Mouse (Mus musculus): ENCODE measurements around the gene Dpep3. TPM values are rescaled to one million over a fixed set of nuclear protein-coding genes. Genes with fewer than 3 reads are reported as not detected.

The Dpep3 gene
- polyA plus RNA-seq, 1 experiment from 2014 or later, result not detected

DNA sequence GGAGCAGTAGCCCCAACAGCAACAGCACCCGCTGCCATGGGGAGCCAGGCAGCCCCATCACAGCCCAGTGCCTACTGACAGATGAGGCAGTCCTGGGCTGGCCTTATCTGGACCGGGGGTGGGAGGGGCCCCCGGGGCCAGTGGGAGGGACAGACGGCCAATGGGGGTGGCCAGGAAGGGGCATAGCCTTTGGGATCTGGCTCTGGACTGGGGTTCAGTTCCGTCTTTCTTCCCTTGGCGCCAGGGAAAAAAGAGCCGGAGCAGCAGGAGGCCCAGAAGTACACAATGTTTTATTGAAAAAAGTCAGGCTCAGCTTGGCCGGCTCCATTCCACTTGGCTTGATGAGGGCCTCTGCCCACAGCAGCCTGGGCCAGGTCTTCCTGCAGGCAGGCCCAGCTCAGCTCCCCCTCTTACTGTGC, 35.9 kb downstream of the Dpep3 start, which contains the start of gene Lcat:
TSS of gene Lcat (minus strand) at position 62 of the 419 bp plus-strand sequence.
- H3K4me3 ChIP-seq (replicated peaks; ENCODE audit: low read length), result no peak within 1 kb of the TSS
- ATAC-seq, result peak; percentile 54; the same call in 1 of the 2 replicates
- WGBS, result 35% methylated on average over 8 of the region's 8 CpGs
- no peaks in the 10 kb centered on the region for H3K27me3 ChIP-seq (replicated peaks; ENCODE audit: control insufficient read depth, insufficient read depth, low read length)
- H3K4me1 ChIP-seq (replicated peaks; ENCODE audit: control insufficient read depth, insufficient read depth, low read length), result peaks cover under 1% of the 10 kb centered on the region
- no peaks in the 10 kb centered on the region for H3K36me3 ChIP-seq (ENCODE audit: control insufficient read depth, insufficient read depth)
- no peak within 1 kb of the TSS for H3K4me2 ChIP-seq (ENCODE audit: low read length)
- H3K27ac ChIP-seq (ENCODE audit: low read length), result no peak within 1 kb of the TSS
- H3K9ac ChIP-seq (replicated peaks; ENCODE audit: low read depth, low read length), result no peak within 1 kb of the TSS
- no peaks in the 10 kb centered on the region for H3K9me3 ChIP-seq (ENCODE audit: control insufficient read depth, low read length)

DNA sequence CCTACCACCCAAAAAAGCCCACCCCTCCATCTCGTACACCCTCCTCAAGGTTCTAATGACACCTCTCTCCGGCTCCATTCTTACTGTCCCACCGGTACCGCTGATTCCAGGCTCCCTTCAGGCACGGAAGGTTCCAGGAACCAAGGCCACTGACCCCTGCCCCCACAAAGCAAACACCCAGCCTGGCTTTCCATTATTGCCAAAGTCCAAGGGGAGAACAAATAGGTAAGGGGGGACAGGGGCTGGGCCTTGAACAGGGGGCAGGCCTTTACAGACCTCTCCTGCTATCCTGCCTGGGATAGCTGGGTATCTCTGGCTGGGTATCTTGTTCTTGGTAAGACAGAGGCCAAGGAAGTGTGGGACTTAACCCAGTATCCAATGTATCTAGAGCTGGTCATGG, 36.7 kb downstream of the Dpep3 start:
- Histone ChIP-seq H3K27me3 (replicated peaks; ENCODE audit: control insufficient read depth, insufficient read depth, low read length) (no peaks in the 10 kb centered on the region), H3K9me3 (ENCODE audit: control insufficient read depth, low read length) (no peaks in the 10 kb centered on the region), H3K27ac (ENCODE audit: low read length) (no peak overlapping the region), H3K4me2 (ENCODE audit: low read length) (no peak overlapping the region), H3K9ac (replicated peaks; ENCODE audit: low read depth, low read length) (no peak overlapping the region), H3K36me3 (ENCODE audit: control insufficient read depth, insufficient read depth) (no peaks in the 10 kb centered on the region), H3K4me1 (replicated peaks; ENCODE audit: control insufficient read depth, insufficient read depth, low read length) (peaks cover 7% of the 10 kb centered on the region), H3K4me3 (replicated peaks; ENCODE audit: low read length) (no peak overlapping the region)
- no peak for ATAC-seq
- 92% methylated on average over 5 of the region's 5 CpGs for WGBS

DNA sequence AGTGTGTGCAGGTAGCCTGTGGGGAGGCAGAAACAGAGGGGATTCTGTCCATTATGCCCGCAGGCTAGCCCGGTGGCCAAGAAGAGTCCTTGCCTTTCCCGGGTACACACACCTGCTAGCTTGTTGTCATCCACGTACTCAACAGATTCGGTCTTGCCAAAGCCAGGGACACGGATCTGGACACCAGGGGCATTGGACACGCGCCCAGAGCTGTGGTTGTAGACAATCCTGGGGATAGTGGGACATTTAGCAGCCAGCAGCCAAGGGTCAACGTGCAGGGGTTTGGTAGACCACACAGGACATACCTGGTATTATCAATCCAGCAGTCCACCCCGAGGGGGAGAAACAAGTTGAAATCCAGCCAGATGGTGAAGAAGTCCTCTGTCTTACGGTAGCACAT, 37.2 kb downstream of the Dpep3 start:
- no peak for ATAC-seq
- Histone ChIP-seq H3K4me2 (ENCODE audit: low read length) (no peak overlapping the region), H3K4me3 (replicated peaks; ENCODE audit: low read length) (no peak overlapping the region), H3K9ac (replicated peaks; ENCODE audit: low read depth, low read length) (no peak overlapping the region), H3K27me3 (replicated peaks; ENCODE audit: control insufficient read depth, insufficient read depth, low read length) (no peaks in the 10 kb centered on the region), H3K9me3 (ENCODE audit: control insufficient read depth, low read length) (no peaks in the 10 kb centered on the region), H3K4me1 (replicated peaks; ENCODE audit: control insufficient read depth, insufficient read depth, low read length) (peaks cover 7% of the 10 kb centered on the region), H3K27ac (ENCODE audit: low read length) (no peak overlapping the region), H3K36me3 (ENCODE audit: control insufficient read depth, insufficient read depth) (no peaks in the 10 kb centered on the region)
- 91% methylated on average over 11 of the region's 11 CpGs for WGBS

DNA sequence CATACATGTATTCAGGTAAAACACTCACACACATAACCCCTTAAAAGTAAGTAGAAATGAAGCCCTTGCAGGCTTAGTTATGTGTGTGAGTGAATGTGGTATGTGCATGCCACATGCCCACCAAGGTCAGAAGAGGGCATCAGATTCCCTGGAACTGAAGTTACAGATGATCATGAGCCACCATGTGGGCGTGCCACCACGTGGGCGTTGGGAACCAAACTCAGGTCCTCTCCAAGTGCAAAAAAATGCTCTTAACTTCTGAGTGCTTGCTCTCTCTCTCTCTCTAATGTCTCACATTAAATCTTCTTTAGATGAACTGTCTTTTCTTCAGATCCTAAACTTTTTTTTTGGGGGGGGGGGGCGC, 40.9 kb downstream of the Dpep3 start, which contains the start of gene Psmb10:
TSS of gene Psmb10 (minus strand) at position 139 of the 364 bp plus-strand sequence.
- Histone ChIP-seq H3K36me3 (ENCODE audit: control insufficient read depth, insufficient read depth) (no peaks in the 10 kb centered on the region), H3K9ac (replicated peaks; ENCODE audit: low read depth, low read length) (peak within 1 kb of the TSS; percentile 91), H3K27ac (ENCODE audit: low read length) (peak within 1 kb of the TSS; percentile 82), H3K4me3 (replicated peaks; ENCODE audit: low read length) (peak within 1 kb of the TSS; percentile 68), H3K4me2 (ENCODE audit: low read length) (peak within 1 kb of the TSS; percentile 99), H3K9me3 (ENCODE audit: control insufficient read depth, low read length) (no peaks in the 10 kb centered on the region), H3K4me1 (replicated peaks; ENCODE audit: control insufficient read depth, insufficient read depth, low read length) (peaks cover 11% of the 10 kb centered on the region), H3K27me3 (replicated peaks; ENCODE audit: control insufficient read depth, insufficient read depth, low read length) (no peaks in the 10 kb centered on the region)
- 38% methylated on average over 4 of the region's 4 CpGs for WGBS
- no peak for ATAC-seq

DNA sequence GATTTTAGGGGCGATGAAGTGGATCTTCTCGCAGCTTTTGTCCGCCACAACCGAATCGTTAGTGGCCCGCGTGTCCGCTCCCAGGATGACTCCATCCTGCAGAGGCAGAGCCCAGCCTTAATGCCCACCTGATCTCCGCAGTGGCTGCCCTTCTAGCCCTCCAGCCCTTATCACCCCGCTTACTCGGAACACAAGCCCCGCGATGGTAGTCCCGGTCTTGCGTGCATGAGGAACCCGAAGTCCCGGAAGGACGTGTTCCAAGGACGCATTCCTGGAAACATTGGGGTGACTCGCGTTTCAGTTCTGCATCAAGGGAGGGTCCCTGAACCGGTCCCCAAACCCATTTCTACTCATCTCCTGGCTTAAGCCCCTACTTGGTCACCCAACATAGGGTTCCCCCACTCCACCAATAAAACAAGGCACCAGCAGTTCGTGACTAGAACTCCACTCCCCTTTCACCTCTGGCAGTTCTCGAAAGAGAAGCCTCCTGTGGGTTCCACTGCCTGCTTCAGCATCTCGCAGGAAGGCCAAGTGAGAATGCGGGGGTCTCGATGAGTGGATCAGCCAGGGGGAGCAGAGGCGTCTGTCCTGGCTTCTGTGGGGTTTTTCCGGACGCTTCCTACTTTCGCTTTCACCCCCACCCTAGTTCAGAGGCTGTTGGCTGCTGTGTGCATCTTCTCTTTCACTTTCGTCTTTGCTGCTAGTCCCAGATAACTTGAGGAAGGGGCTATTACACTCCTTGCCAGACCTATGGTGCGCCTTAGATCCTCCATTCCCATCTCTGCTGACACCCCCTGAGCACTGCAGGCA, 41.5 kb downstream of the Dpep3 start:
- peak; percentile 24; the same call in 1 of the 2 replicates for ATAC-seq
- peak overlapping the region; percentile 91 for H3K9ac ChIP-seq (replicated peaks; ENCODE audit: low read depth, low read length)
- WGBS, result under 1% methylated on average over 33 of the region's 33 CpGs
- no peaks in the 10 kb centered on the region for H3K27me3 ChIP-seq (replicated peaks; ENCODE audit: control insufficient read depth, insufficient read depth, low read length)
- peak overlapping the region; percentile 82 for H3K27ac ChIP-seq (ENCODE audit: low read length)
- H3K9me3 ChIP-seq (ENCODE audit: control insufficient read depth, low read length), result no peaks in the 10 kb centered on the region
- H3K4me1 ChIP-seq (replicated peaks; ENCODE audit: control insufficient read depth, insufficient read depth, low read length), result peaks cover 11% of the 10 kb centered on the region
- H3K4me3 ChIP-seq (replicated peaks; ENCODE audit: low read length), result peak overlapping the region; percentile 68
- H3K36me3 ChIP-seq (ENCODE audit: control insufficient read depth, insufficient read depth), result no peaks in the 10 kb centered on the region
- H3K4me2 ChIP-seq (ENCODE audit: low read length), result peak overlapping the region; percentile 99

DNA sequence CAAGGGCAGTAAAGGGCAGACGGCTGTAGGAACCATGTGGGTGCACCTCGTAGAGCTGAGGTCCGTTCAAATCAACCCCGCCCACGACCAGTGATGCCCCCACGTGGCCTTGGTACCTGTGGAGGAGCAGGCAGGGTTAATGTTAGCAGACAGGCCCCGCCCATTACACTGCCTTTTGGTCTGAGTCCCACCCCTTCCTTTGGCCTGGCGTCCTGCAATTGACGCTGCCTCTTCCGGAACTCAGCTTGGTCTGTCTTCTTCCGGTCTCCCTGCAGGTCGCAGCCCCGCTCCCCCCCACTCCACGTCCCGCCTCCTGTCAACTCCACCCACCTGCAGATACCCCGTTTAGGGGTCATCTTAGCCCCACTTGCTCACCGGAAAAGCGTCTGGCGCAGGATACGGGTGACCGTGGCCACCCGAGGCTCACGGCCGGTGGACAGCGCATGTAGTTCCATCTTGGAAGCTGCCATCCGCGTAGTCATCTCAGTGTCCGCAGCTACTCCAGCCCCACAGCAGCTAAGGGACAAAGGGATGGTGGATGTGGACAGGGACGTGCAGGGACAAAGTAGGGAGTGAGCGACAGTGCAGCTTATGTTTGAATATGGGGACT, 42.3 kb downstream of the Dpep3 start:
- H3K4me2 ChIP-seq (ENCODE audit: low read length), result peak overlapping the region; percentile 99
- peak; percentile 85 for ATAC-seq
- H3K4me3 ChIP-seq (replicated peaks; ENCODE audit: low read length), result peak overlapping the region; percentile 68
- peak overlapping the region; percentile 82 for H3K27ac ChIP-seq (ENCODE audit: low read length)
- H3K36me3 ChIP-seq (ENCODE audit: control insufficient read depth, insufficient read depth), result no peaks in the 10 kb centered on the region
- peaks cover 11% of the 10 kb centered on the region for H3K4me1 ChIP-seq (replicated peaks; ENCODE audit: control insufficient read depth, insufficient read depth, low read length)
- no peaks in the 10 kb centered on the region for H3K9me3 ChIP-seq (ENCODE audit: control insufficient read depth, low read length)
- 0% methylated on average over 30 of the region's 30 CpGs for WGBS
- peak overlapping the region; percentile 91 for H3K9ac ChIP-seq (replicated peaks; ENCODE audit: low read depth, low read length)
- no peaks in the 10 kb centered on the region for H3K27me3 ChIP-seq (replicated peaks; ENCODE audit: control insufficient read depth, insufficient read depth, low read length)

DNA sequence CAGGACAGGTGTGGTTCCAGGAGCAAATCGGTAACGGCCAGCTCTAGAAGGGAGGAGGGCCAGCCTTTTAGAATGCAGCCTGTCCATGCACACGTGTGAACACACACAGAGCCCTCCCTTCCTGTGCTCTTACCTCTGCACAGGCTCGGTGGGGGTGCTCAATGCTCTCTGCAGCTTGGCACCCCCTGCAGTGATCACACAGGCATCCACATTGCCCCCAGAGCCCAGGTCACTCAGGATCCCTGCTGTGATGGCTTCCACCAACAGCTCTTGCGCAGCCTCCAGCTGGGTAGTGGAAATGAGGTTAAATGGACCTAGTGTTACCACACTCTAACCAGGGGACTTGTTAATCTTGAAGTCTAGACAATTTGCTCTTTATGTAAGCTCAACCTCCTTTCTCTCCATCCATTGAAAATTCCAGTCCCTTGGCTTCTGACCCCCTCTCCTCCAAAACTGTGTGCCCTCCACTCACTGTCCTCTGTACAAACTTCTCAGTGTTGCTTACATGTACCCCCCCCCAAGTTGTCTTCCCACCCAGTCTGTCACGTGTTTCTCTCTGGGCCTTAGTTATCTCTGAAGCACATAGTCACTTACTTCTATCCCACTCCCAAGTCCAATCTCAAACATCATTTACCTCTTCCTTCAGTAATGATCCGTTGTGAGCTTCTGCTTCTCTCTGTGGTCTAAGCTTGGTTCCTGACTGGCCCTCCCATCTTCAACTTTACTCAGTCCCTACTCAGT, 43.2 kb downstream of the Dpep3 start:
- Histone ChIP-seq H3K4me1 (replicated peaks; ENCODE audit: control insufficient read depth, insufficient read depth, low read length) (peaks cover 11% of the 10 kb centered on the region), H3K9ac (replicated peaks; ENCODE audit: low read depth, low read length) (peak overlapping the region; percentile 91), H3K27ac (ENCODE audit: low read length) (no peak overlapping the region), H3K36me3 (ENCODE audit: control insufficient read depth, insufficient read depth) (no peaks in the 10 kb centered on the region), H3K9me3 (ENCODE audit: control insufficient read depth, low read length) (no peaks in the 10 kb centered on the region), H3K4me3 (replicated peaks; ENCODE audit: low read length) (peak overlapping the region; percentile 68), H3K4me2 (ENCODE audit: low read length) (peak overlapping the region; percentile 99), H3K27me3 (replicated peaks; ENCODE audit: control insufficient read depth, insufficient read depth, low read length) (no peaks in the 10 kb centered on the region)
- WGBS, result 30% methylated on average over 7 of the region's 7 CpGs
- ATAC-seq, result no peak

DNA sequence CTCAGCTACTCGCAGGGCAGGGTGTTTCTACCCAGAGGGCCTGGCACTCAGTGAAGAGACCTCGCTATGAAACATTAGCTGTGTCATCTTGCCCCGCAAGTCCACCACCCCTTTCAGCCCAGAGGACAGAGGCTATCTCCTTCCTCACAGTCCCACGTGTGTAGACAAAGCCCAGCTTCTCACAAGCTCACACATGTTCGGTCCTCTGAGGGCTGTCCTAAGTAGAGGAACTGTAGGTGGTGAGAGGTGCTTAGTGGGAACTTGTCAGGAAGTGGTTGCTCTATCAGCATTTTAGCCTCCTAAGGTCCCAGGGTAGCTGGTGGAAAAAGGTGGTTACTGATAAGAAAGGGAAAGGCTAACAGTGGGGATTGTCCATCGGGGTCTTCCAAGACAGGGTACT, 44.1 kb downstream of the Dpep3 start:
- no peak for ATAC-seq
- Histone ChIP-seq H3K27ac (ENCODE audit: low read length) (no peak overlapping the region), H3K4me1 (replicated peaks; ENCODE audit: control insufficient read depth, insufficient read depth, low read length) (peaks cover 16% of the 10 kb centered on the region), H3K4me2 (ENCODE audit: low read length) (no peak overlapping the region), H3K9me3 (ENCODE audit: control insufficient read depth, low read length) (no peaks in the 10 kb centered on the region), H3K27me3 (replicated peaks; ENCODE audit: control insufficient read depth, insufficient read depth, low read length) (no peaks in the 10 kb centered on the region), H3K36me3 (ENCODE audit: control insufficient read depth, insufficient read depth) (no peaks in the 10 kb centered on the region), H3K4me3 (replicated peaks; ENCODE audit: low read length) (no peak overlapping the region), H3K9ac (replicated peaks; ENCODE audit: low read depth, low read length) (no peak overlapping the region)
- 85% methylated on average over 6 of the region's 6 CpGs for WGBS

DNA sequence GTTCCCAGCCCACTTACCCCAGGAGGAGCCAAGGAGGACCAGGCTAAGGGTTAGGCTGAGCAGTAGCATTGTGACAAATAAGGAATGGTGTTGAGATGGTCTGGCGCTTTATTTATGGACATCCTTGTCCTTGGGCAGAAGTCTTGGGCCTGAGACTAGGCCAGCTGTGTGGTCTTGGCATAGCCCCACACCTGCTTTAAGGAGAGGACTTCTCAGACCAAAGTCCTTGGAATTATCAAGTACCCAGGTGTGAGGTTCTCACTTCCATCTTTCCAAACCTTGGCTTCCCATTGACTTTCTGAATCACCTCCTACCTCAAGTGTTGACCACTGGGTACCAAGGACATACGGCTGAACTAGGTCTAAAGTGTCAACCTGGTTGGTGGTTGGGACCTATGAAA, 45.5 kb downstream of the Dpep3 start, which contains the start of gene Ctrl:
TSS of gene Ctrl (minus strand) at position 101 of the 400 bp plus-strand sequence.
- Histone ChIP-seq H3K27ac (ENCODE audit: low read length) (no peak within 1 kb of the TSS), H3K36me3 (ENCODE audit: control insufficient read depth, insufficient read depth) (no peaks in the 10 kb centered on the region; the same call in 1 of the 2 replicates), H3K4me1 (replicated peaks; ENCODE audit: control insufficient read depth, insufficient read depth, low read length) (peaks cover 16% of the 10 kb centered on the region), H3K4me2 (ENCODE audit: low read length) (no peak within 1 kb of the TSS), H3K9me3 (ENCODE audit: control insufficient read depth, low read length) (no peaks in the 10 kb centered on the region), H3K27me3 (replicated peaks; ENCODE audit: control insufficient read depth, insufficient read depth, low read length) (no peaks in the 10 kb centered on the region), H3K9ac (replicated peaks; ENCODE audit: low read depth, low read length) (no peak within 1 kb of the TSS), H3K4me3 (replicated peaks; ENCODE audit: low read length) (no peak within 1 kb of the TSS)
- no peak for ATAC-seq
- 92% methylated on average over 2 of the region's 2 CpGs for WGBS

All from forebrain, embryonic 16.5 days (tissue).